Mouse (Mus musculus) forebrain, embryonic 15.5 days (tissue): ENCODE data around the gene Glp2r. TPM values are rescaled to one million over a fixed set of nuclear protein-coding genes. Genes with fewer than 3 reads are reported as not detected.
A peak's percentile ranks its signal among the peaks of the same experiment; 100 is the strongest.

ENCODE experiments used
- ATAC-seq: fragments of 200-750 bp; cut with Nextera tagmentation; replicated peaks from 2 replicates; pipeline ENCODE4 v1.8.0; 2017; ENCODE audit warnings: mild to moderate bottlenecking, moderate TSS enrichment, moderate library complexity
- H3K27ac ChIP-seq: fragments of 300-500 bp; sonication (generic); replicated peaks from 2 replicates; pipeline ENCODE4 v1.5.1; 2015; ENCODE audit warnings: mild to moderate bottlenecking, inconsistent platforms
- H3K27me3 ChIP-seq: fragments of 300-500 bp; sonication (generic); 2 replicates; pipeline ENCODE4 v1.6.1; 2015; ENCODE audit warnings: inconsistent platforms
- H3K36me3 ChIP-seq: fragments of 300-500 bp; sonication (generic); 2 replicates; pipeline ENCODE4 v1.6.1; 2015; ENCODE audit warnings: mild to moderate bottlenecking, inconsistent platforms
- H3K4me1 ChIP-seq: fragments of 300-500 bp; sonication (generic); 2 replicates; pipeline ENCODE4 v1.6.1; 2015; ENCODE audit warnings: inconsistent platforms
- H3K4me2 ChIP-seq: fragments of 300-500 bp; sonication (generic); replicated peaks from 2 replicates; pipeline ENCODE4 v1.6.1; 2015; ENCODE audit warnings: mild to moderate bottlenecking, inconsistent platforms
- H3K4me3 ChIP-seq: fragments of 300-500 bp; sonication (generic); 2 replicates; pipeline ENCODE4 v1.5.1; 2015; ENCODE audit warnings: mild to moderate bottlenecking, inconsistent platforms
- H3K9ac ChIP-seq: fragments of 300-500 bp; sonication (generic); replicated peaks from 2 replicates; pipeline ENCODE4 v1.6.1; 2015; ENCODE audit warnings: mild to moderate bottlenecking, inconsistent platforms
- H3K9me3 ChIP-seq: fragments of 300-500 bp; sonication (generic); 2 replicates; pipeline ENCODE4 v1.6.1; 2016; ENCODE audit warnings: inconsistent platforms
- WGBS: fragments of 180-500 bp; shearing (Covaris S2); methylation state at CpG from one replicate; pipeline ENCODE4 v1.1.7; 2015; ENCODE audit warnings: mixed read lengths; 5-methylcytosine and 5-hydroxymethylcytosine counted together
- polyA plus RNA-seq: library from polyadenylated mRNA; unstranded; fragments of >200 nt; fragmentation: Nextera tagmentation; extraction: Ambion mirVana; gene quantifications from 2 replicates; pipeline ENCODE4 v1.2.1, GENCODE M21; 2015

The Glp2r gene
- polyA plus RNA-seq: 0.10 and 0.20 TPM in 2 replicates

DNA sequence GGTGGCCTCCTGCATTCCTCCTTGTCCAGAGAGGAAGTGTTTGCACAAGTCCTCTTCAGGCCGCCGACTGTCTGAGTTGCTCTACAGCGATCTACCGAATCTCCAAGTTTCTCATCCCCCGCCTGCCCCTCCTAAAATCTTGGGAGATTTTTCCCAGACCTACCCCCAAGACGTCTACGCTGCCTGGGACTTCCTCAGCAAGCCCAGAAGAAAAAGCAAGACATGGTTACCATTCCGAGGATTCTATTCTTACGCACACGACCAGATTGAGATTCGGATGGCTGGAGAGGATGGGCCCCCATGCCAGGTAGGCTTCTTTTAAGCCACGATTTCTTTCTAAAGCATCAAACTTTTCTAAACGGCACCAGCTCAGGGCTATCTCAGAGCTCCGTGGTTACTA lies at the start of gene Glp2r:
TSS of gene Glp2r (minus strand) at position 101 of the 400 bp plus-strand sequence.
- ATAC-seq: no peak
- H3K27me3 ChIP-seq: no peaks in the 10 kb centered on the region
- H3K9ac ChIP-seq: no peak within 1 kb of the TSS
- WGBS: 88% methylated on average over 14 of the region's 14 CpGs
- no peak within 1 kb of the TSS for H3K4me3 ChIP-seq
- no peaks in the 10 kb centered on the region for H3K36me3 ChIP-seq
- H3K4me1 ChIP-seq: 0 out of 2 replicates have a peak, but pooled peaks cover 6% of the 10 kb centered on the region
- H3K9me3 ChIP-seq: no peaks in the 10 kb centered on the region
- no peak within 1 kb of the TSS for H3K27ac ChIP-seq
- no peak within 1 kb of the TSS for H3K4me2 ChIP-seq

DNA sequence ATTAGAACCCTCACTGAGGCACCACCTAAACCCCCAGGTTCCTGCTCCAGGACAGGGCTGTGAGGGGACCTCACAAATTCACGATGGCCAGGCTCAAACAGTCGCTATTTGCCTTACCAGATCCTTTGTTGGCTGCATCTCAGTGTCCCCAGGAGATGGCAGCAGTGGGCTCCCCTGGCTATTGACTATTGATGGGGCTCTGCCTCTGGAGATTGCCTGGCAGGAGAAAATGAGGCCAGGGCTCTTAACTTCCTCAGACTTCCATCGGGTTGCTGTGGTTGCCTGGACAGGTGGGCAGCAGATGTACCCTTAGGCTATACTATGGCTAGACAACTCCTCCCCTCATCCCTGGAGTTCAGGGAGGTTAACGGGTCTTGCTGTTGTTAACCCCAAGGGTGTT lies 49.3 kb upstream of the Glp2r start:
- H3K4me1 ChIP-seq: peaks cover 3% of the 10 kb centered on the region
- no peak overlapping the region for H3K27ac ChIP-seq
- H3K9ac ChIP-seq: no peak overlapping the region
- WGBS: 34% methylated on average over 4 of the region's 4 CpGs
- H3K27me3 ChIP-seq: no peaks in the 10 kb centered on the region
- ATAC-seq: no peak
- H3K4me3 ChIP-seq: no peak overlapping the region
- H3K36me3 ChIP-seq: no peaks in the 10 kb centered on the region
- H3K4me2 ChIP-seq: no peak overlapping the region
- H3K9me3 ChIP-seq: no peaks in the 10 kb centered on the region

DNA sequence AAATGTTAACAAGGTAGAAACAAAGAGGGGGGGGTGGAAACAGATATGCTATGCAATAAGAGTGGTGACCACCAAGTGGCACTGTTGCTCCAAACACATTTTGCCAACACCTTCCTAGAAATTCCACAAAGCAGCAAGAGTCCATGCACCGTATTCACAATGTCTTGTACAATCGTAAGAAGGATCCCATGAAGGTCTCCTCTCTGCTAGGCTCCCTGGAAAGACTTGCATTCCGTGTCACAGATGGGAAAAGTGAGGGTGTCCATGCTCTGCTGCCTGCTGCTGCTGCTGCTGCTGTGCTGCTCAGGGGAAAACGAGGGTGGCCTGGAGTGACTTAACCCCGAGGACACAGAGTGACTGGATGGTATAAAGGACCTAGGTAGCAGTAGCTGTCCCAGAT lies 48.7 kb upstream of the Glp2r start:
- H3K4me3 ChIP-seq: no peak overlapping the region
- no peak overlapping the region for H3K27ac ChIP-seq
- no peak for ATAC-seq
- peak overlapping the region; percentile 32; the same call in 1 of the 2 replicates for H3K9ac ChIP-seq
- H3K4me2 ChIP-seq: 0 out of 2 replicates have a peak overlapping the region, but pooled peaks have one; percentile 19
- H3K4me1 ChIP-seq: peaks cover 3% of the 10 kb centered on the region
- no peaks in the 10 kb centered on the region for H3K9me3 ChIP-seq
- no peaks in the 10 kb centered on the region for H3K27me3 ChIP-seq
- no peaks in the 10 kb centered on the region for H3K36me3 ChIP-seq
- WGBS: 21% methylated on average over 5 of the region's 5 CpGs

DNA sequence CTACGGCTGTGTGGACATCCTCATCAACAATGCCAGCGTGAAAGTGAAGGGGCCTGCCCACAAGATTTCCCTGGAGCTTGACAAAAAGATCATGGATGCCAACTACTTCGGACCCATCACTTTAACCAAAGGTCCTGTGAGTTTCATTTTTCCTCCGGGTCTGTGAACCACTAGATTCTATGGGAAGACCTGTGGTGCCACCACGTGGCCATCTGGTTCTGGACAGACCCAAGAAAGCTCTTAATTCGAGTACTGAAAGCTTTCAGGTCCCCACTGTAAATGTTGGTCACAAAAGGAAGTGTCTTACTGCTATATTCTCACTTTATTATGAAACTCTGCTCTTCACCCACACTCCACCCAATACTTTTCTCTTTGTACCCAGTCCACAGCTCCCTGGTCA lies 40.6 kb upstream of the Glp2r start:
- no peaks in the 10 kb centered on the region for H3K27me3 ChIP-seq

DNA sequence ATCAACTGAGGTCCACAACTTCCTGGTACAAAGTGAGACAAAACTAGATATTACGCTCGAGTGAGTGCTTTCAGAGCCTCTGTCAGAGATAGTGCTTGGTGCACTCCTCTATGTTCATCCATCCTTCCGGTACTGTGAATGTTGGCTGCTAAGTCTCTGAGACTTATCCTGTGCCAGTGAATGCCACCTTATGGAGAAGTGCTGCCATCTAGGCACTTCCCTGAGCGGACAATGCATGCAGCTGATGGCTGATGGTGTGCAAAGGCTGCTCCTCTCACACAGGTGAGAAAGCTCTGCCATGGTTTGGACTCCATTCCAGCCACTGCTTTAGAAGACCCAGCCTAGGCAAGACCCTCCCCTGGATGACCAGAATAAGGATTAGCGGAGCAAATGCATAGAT lies 37.1 kb upstream of the Glp2r start:
- Histone ChIP-seq H3K4me2 (no peak overlapping the region), H3K9me3 (no peaks in the 10 kb centered on the region), H3K4me3 (no peak overlapping the region), H3K27me3 (no peaks in the 10 kb centered on the region), H3K9ac (no peak overlapping the region), H3K4me1 (no peaks in the 10 kb centered on the region), H3K27ac (no peak overlapping the region), H3K36me3 (no peaks in the 10 kb centered on the region)
- ATAC-seq: no peak
- 75% methylated on average over 5 of the region's 5 CpGs for WGBS

More for the DNA sequence above, 40.6 kb upstream of the Glp2r start:
- no peaks in the 10 kb centered on the region for H3K36me3 ChIP-seq
- H3K9me3 ChIP-seq: no peaks in the 10 kb centered on the region
- no peak overlapping the region for H3K4me3 ChIP-seq
- no peak overlapping the region for H3K9ac ChIP-seq
- WGBS: 82% methylated on average over 6 of the region's 6 CpGs
- no peaks in the 10 kb centered on the region for H3K4me1 ChIP-seq
- no peak for ATAC-seq
- H3K27ac ChIP-seq: no peak overlapping the region
- no peak overlapping the region for H3K4me2 ChIP-seq

DNA sequence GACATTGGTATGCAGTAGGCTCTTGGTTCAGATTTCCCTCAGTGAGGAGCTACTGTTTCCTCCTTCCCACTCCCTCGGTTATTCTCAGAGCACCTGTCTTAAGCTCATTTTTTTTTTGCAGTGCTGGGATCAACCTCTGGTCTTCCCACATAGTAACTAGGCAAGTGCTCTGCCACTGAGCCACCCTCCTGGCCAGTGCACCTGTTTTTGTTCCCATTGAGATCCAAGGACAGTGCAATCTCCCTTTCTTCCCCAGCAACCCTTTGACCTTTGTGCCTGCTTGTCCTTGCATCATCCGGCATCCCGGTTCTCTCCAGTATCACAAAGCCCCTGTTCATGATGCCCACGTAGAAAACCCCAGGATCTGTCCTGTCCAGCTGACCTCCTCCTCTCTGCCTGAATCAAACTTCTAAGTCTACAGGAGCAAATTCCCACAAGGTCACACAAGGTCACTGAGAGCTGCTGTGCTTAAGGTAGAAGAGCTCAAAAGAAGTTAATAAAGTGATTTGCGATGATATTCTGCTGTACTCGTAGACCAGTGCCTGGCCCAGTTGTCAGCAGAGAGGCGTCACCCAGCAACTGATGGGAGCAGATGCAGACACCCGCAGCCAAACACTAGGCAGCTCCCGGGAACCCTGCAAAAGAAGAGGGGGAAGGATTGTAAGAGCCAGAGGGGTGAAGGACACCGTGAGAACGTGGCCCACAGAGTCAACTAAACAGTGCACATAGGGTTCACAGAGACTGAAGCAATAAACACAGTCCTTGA lies 36.1 kb upstream of the Glp2r start:
- H3K9ac ChIP-seq: no peak overlapping the region
- WGBS: 90% methylated on average over 11 of the region's 11 CpGs
- no peak for ATAC-seq
- no peak overlapping the region for H3K4me3 ChIP-seq
- H3K36me3 ChIP-seq: no peaks in the 10 kb centered on the region
- no peaks in the 10 kb centered on the region for H3K4me1 ChIP-seq
- H3K27me3 ChIP-seq: no peaks in the 10 kb centered on the region
- H3K9me3 ChIP-seq: no peaks in the 10 kb centered on the region
- no peak overlapping the region for H3K4me2 ChIP-seq
- no peak overlapping the region for H3K27ac ChIP-seq

DNA sequence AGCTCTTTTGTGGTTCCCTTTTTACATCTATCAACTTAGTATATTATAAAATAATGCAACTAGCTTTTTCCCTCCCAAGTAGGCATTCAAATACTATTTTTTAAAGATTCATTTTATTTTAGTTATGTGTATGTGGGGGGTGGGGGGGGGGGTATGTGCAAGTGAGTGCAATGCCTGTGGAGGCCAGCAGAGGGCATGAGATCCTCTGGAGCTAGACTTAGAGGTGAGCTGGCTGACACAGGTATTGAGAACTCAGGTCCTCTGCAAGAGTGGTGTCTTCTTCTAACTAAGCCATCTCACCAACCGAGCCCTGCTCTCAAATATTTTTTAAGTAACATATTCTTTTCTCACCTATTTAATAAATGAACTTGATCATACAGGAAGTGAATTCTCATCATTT lies 34.6 kb upstream of the Glp2r start:
- Histone ChIP-seq H3K4me3 (no peak overlapping the region), H3K27me3 (no peaks in the 10 kb centered on the region), H3K4me1 (no peaks in the 10 kb centered on the region), H3K9ac (no peak overlapping the region), H3K4me2 (no peak overlapping the region), H3K36me3 (no peaks in the 10 kb centered on the region), H3K9me3 (no peaks in the 10 kb centered on the region), H3K27ac (no peak overlapping the region)
- WGBS: 91% methylated on average over 1 of the region's 1 CpGs
- ATAC-seq: no peak

DNA sequence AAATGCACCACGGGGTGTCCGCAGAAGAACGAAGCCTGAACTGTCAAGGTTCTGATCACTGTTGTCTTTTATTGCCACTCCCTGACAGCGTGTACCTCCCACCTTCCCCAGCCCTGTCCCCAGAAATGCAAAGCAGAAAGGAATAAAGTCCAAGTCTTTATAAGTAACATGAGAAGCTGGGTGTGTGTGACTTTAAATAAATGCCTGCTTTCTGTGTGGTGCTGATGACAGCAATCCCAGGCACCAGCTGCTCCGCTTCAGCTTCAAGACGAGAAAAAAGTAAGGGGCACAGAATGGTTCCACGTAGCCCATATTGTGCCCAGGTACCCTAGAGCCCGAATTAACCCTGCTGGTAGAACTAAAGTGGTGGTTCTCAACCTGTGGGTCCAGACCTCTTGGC lies 30.2 kb upstream of the Glp2r start:
- no peaks in the 10 kb centered on the region for H3K36me3 ChIP-seq
- ATAC-seq: no peak
- WGBS: 70% methylated on average over 8 of the region's 8 CpGs

DNA sequence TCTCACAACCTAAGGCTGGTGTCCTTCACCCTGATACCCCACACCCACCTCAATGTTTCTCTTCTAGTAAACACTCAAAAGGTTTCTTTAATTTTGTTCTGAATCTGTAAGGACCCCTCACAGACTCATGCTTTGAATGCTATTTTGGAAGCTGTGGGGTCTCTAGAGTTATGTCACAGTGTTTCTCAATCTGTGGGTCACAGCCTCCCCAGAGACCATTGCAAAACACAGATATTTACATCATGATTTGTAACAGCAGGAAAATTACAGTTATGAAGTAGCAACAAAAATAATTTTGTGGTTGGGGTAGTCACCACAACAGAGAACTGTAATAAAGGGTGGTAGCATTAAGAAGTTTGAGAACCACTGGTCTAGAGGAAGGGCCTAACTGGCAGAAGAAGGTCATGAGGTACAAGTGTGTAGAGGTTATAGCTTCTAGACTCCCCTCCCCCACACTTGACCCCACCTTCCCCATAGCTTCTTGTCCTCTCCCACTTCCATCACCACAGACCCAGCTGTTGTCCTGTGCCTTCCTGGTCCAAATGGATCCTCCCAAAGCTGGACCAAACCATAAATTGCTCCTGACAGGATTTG lies 29.3 kb upstream of the Glp2r start:
- no peak for ATAC-seq
- no peaks in the 10 kb centered on the region for H3K9me3 ChIP-seq
- H3K9ac ChIP-seq: no peak overlapping the region
- H3K27ac ChIP-seq: no peak overlapping the region
- H3K27me3 ChIP-seq: no peaks in the 10 kb centered on the region
- H3K36me3 ChIP-seq: no peaks in the 10 kb centered on the region
- H3K4me2 ChIP-seq: no peak overlapping the region
- no peaks in the 10 kb centered on the region for H3K4me1 ChIP-seq
- H3K4me3 ChIP-seq: no peak overlapping the region

More for the DNA sequence above, 30.2 kb upstream of the Glp2r start:
- no peak overlapping the region for H3K27ac ChIP-seq
- H3K9me3 ChIP-seq: no peaks in the 10 kb centered on the region
- no peaks in the 10 kb centered on the region for H3K4me1 ChIP-seq
- H3K4me2 ChIP-seq: no peak overlapping the region
- no peaks in the 10 kb centered on the region for H3K27me3 ChIP-seq
- H3K4me3 ChIP-seq: no peak overlapping the region
- H3K9ac ChIP-seq: no peak overlapping the region

DNA sequence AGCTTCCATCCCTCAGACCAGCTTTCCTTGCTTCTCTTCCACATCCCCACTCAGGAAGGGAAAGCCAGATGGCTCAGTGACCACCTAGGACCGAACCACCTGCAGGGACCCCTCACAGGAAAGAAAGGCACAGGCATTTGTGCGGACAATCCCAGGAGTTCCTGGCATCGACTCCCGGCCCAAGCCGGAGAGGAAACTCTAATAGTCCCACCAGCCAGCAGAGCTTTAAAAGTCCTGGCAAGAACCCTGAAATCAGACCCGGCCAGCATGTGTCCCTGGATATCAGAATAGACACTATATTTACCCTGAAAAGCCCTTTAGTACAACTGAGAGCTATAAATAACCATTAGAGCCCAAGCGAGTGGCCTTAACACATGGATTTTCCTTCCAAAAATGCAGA lies 27.0 kb upstream of the Glp2r start, which contains the start of gene Dhrs7c:
TSS of gene Dhrs7c (plus strand) at position 257 of the 400 bp plus-strand sequence.
- no peaks in the 10 kb centered on the region for H3K4me1 ChIP-seq
- H3K4me2 ChIP-seq: no peak within 1 kb of the TSS
- no peak within 1 kb of the TSS for H3K4me3 ChIP-seq
- H3K36me3 ChIP-seq: no peaks in the 10 kb centered on the region
- no peaks in the 10 kb centered on the region for H3K27me3 ChIP-seq
- no peak within 1 kb of the TSS for H3K27ac ChIP-seq
- ATAC-seq: no peak
- 73% methylated on average over 7 of the region's 7 CpGs for WGBS
- no peaks in the 10 kb centered on the region for H3K9me3 ChIP-seq
- no peak within 1 kb of the TSS for H3K9ac ChIP-seq

DNA sequence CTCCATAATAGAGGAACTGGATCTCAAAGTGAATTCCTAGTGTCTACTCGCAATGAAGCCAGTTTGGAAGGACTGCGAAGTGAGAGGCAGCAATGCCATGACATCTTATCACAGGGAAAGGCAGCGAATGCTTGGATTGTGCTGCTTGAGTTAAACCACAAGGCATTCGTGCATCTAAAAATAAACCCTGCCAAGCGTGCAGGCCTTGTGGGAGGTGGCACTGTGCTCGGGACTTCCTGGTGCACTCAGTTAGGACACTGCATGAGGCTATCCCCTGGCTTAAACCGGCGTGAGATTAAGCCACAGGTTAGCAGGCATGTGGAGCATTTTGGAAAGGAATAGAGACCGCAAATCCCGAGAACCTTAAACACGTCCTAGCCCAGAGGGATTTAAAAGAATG lies 19.2 kb upstream of the Glp2r start:
- H3K9ac ChIP-seq: no peak overlapping the region
- H3K4me1 ChIP-seq: no peaks in the 10 kb centered on the region
- H3K4me3 ChIP-seq: no peak overlapping the region
- H3K4me2 ChIP-seq: no peak overlapping the region
- ATAC-seq: no peak
- WGBS: 85% methylated on average over 11 of the region's 11 CpGs
- H3K27ac ChIP-seq: no peak overlapping the region
- no peaks in the 10 kb centered on the region for H3K27me3 ChIP-seq
- no peaks in the 10 kb centered on the region for H3K9me3 ChIP-seq
- H3K36me3 ChIP-seq: no peaks in the 10 kb centered on the region

DNA sequence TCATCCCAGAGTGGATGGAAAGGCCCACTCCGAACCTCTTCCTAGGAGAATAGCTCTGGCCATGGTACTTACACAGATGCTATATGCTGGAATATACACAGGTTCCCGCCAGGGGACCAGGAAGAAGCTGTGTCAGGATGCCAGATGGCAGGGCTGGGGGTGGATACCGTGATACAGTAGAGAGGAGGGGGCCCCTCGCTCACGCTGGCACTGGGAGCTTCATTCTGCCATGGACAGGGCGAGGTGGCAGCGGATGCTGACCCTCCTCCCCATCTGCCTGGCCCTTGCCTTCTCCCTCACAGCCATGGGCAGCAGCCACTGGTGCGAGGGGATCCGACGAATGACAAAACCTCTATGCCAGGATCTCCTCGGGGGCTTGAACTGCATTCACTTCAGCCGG lies 3.4 kb upstream of the Glp2r start, which contains the start of gene Gsg1l2:
TSS of gene Gsg1l2 (plus strand) at position 230 of the 400 bp plus-strand sequence.
- ATAC-seq: no peak
- 77% methylated on average over 12 of the region's 12 CpGs for WGBS
- Histone ChIP-seq H3K4me1 (0 out of 2 replicates have a peak, but pooled peaks cover 6% of the 10 kb centered on the region), H3K9me3 (no peaks in the 10 kb centered on the region), H3K4me2 (no peak within 1 kb of the TSS), H3K27ac (no peak within 1 kb of the TSS), H3K27me3 (no peaks in the 10 kb centered on the region), H3K36me3 (no peaks in the 10 kb centered on the region), H3K4me3 (no peak within 1 kb of the TSS), H3K9ac (no peak within 1 kb of the TSS)
